Mouse (Mus musculus) hindbrain, postnatal 0 days (tissue): ENCODE data around the gene Foxp1. TPM values are rescaled to one million over a fixed set of nuclear protein-coding genes. Genes with fewer than 3 reads are reported as not detected.

Experiments
- ATAC-seq: fragments of 200-750 bp; cut with Nextera tagmentation; 2 replicates; pipeline ENCODE4 v1.8.0; 2017; ENCODE audit warnings: mild to moderate bottlenecking, moderate TSS enrichment, moderate library complexity
- DNase-seq: peaks from one replicate; pipeline ENCODE4 v3.0.0-alpha.2; 2015; ENCODE audit warnings: low spot score
- H3K27ac ChIP-seq: fragments of 300-500 bp; sonication (generic); 2 replicates; pipeline ENCODE4 v1.5.1; 2014; ENCODE audit warnings: mild to moderate bottlenecking
- H3K27me3 ChIP-seq: fragments of 300-500 bp; sonication (generic); 2 replicates; pipeline ENCODE4 v1.6.1; 2014; ENCODE audit warnings: low read length, mixed read lengths; ENCODE audit not compliant: insufficient read depth
- H3K36me3 ChIP-seq: fragments of 300-500 bp; sonication (generic); 2 replicates; pipeline ENCODE4 v1.6.1; 2014; ENCODE audit warnings: low read length, mixed read lengths; ENCODE audit not compliant: insufficient read depth
- H3K4me1 ChIP-seq: fragments of 300-500 bp; sonication (generic); 2 replicates; pipeline ENCODE4 v1.6.1; 2014; ENCODE audit warnings: antibody characterized with exemption, low read length, mixed read lengths; ENCODE audit not compliant: insufficient read depth
- H3K4me2 ChIP-seq: fragments of 300-500 bp; sonication (generic); 2 replicates; pipeline ENCODE4 v1.6.1; 2014; ENCODE audit warnings: low read depth, mild to moderate bottlenecking, low read length, moderate library complexity, mixed read lengths
- H3K4me3 ChIP-seq: fragments of 300-500 bp; sonication (generic); 2 replicates; pipeline ENCODE4 v1.5.1; 2014; ENCODE audit warnings: low read length
- H3K9ac ChIP-seq: fragments of 300-500 bp; sonication (generic); replicated peaks from 2 replicates; pipeline ENCODE4 v1.6.1; 2014; ENCODE audit warnings: mild to moderate bottlenecking, low read length, moderate library complexity, mixed read lengths
- H3K9me3 ChIP-seq: fragments of 300-500 bp; sonication (generic); 2 replicates; pipeline ENCODE4 v1.6.1; 2016; ENCODE audit warnings: low read length, mixed read lengths
- CTCF ChIP-seq: IDR thresholded peaks from 2 replicates; pipeline ENCODE4 v1.5.1; 2016; ENCODE audit warnings: antibody characterized with exemption, control low read depth, low read depth
- WGBS: fragments of 180-500 bp; shearing (Covaris S2); extraction: QIAGEN DNeasy Blood & Tissue Kit; methylation state at CpG from one replicate; pipeline ENCODE4 v1.1.7; 2014; 5-methylcytosine and 5-hydroxymethylcytosine counted together
- polyA plus RNA-seq: library from polyadenylated mRNA; unstranded; fragments of >200 nt; fragmentation: Nextera tagmentation; extraction: Ambion mirVana; gene quantifications from 2 replicates; pipeline ENCODE4 v1.2.1, GENCODE M21; 2015
- total RNA-seq: library from RNA; depleted of rRNA; stranded (reverse); fragments of >200 nt; gene quantifications from 2 replicates; pipeline ENCODE4 v1.2.3, GENCODE M21; 2014

Foxp1 gene
- total and polyA plus RNA-seq, 2 experiments from 2014 or later: 53.6 to 54.8 TPM

DNA sequence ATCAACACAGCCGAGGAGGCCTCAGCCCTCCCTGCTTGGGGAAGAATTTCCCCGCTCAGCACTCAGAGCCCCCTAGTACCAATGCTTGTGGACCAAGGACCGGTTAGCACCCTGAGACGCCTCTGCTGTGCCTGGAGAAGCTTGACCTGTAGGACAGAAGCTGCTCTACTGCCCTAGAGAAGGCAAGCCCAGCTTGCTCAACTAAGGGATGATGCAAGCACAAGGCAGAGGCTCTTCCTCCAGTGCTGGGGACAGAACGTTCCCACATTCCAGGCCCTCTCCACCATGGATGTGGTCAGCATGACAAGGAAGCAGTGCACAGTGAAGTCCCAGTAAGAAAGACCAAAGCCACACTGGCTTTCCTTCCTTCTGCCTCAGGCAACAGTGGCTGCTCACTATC lies 347.1 kb downstream of the Foxp1 start:
- 79% methylated on average over 5 of the region's 5 CpGs for WGBS
- H3K4me2 ChIP-seq: no peak overlapping the region
- no peaks in the 10 kb centered on the region for H3K9me3 ChIP-seq
- no peak for DNase-seq
- no peak overlapping the region for H3K27ac ChIP-seq
- H3K4me1 ChIP-seq: no peaks in the 10 kb centered on the region
- H3K4me3 ChIP-seq: no peak overlapping the region
- H3K9ac ChIP-seq: no peak overlapping the region
- TF ChIP-seq CTCF: no peak
- H3K36me3 ChIP-seq: no peaks in the 10 kb centered on the region
- no peak for ATAC-seq
- H3K27me3 ChIP-seq: no peaks in the 10 kb centered on the region

DNA sequence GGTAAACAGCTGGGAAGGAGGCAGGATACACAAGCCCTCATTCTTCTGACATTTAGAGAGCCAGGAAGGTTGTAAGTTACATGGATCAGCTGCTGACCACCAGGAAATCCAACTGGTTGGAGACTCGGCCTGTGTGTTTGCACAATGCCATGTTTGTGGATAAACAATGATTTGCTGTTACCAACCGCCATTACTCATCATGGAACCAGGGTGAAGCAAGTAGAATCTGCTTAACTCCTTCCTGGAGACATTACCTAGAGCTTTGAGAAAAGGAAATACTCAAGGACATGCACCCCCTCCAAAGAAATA lies 348.7 kb downstream of the Foxp1 start:
- Histone ChIP-seq H3K4me2 (no peak overlapping the region), H3K27me3 (no peaks in the 10 kb centered on the region), H3K27ac (no peak overlapping the region), H3K36me3 (no peaks in the 10 kb centered on the region), H3K4me1 (no peaks in the 10 kb centered on the region), H3K9ac (no peak overlapping the region), H3K4me3 (no peak overlapping the region), H3K9me3 (no peaks in the 10 kb centered on the region)
- TF ChIP-seq CTCF: no peak
- ATAC-seq (no peak), DNase-seq (no peak)
- 85% methylated on average over 2 of the region's 2 CpGs for WGBS

GRCm38 (mm10) chr6:99173066-99173901 lies 349.2 kb downstream of the Foxp1 start:
- no peak for TF ChIP-seq CTCF
- Histone ChIP-seq H3K36me3 (no peaks in the 10 kb centered on the region), H3K9me3 (no peaks in the 10 kb centered on the region), H3K27ac (no peak overlapping the region), H3K4me1 (no peaks in the 10 kb centered on the region), H3K4me2 (no peak overlapping the region), H3K9ac (no peak overlapping the region), H3K27me3 (no peaks in the 10 kb centered on the region), H3K4me3 (no peak overlapping the region)
- 85% methylated on average over 14 of the region's 14 CpGs for WGBS
- no peak for DNase-seq
- no peak for ATAC-seq

DNA sequence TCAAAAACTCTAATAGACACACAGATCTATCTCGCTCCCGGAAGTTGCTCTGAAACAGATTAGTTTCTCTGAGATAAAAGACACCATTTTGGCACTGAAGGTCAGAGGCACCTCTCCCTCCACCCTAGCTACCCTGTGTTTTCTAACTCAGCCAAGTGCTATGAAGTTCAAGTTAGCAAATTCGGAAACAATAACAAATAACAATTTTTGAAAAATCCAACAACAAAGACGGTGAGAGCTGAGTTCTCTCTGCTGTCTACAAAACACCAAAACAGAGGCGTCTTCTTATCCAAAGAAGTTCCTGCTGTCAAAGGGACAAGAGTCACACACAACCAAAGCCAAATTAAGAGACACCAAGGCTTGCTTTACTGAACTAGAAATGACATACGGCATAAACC lies 349.9 kb downstream of the Foxp1 start:
- Histone ChIP-seq H3K4me2 (no peak overlapping the region), H3K36me3 (no peaks in the 10 kb centered on the region), H3K9me3 (no peaks in the 10 kb centered on the region), H3K27me3 (no peaks in the 10 kb centered on the region), H3K9ac (no peak overlapping the region), H3K4me1 (no peaks in the 10 kb centered on the region), H3K4me3 (no peak overlapping the region), H3K27ac (no peak overlapping the region)
- TF ChIP-seq CTCF: no peak
- DNase-seq (no peak), ATAC-seq (no peak)
- WGBS: 86% methylated on average over 6 of the region's 6 CpGs

DNA sequence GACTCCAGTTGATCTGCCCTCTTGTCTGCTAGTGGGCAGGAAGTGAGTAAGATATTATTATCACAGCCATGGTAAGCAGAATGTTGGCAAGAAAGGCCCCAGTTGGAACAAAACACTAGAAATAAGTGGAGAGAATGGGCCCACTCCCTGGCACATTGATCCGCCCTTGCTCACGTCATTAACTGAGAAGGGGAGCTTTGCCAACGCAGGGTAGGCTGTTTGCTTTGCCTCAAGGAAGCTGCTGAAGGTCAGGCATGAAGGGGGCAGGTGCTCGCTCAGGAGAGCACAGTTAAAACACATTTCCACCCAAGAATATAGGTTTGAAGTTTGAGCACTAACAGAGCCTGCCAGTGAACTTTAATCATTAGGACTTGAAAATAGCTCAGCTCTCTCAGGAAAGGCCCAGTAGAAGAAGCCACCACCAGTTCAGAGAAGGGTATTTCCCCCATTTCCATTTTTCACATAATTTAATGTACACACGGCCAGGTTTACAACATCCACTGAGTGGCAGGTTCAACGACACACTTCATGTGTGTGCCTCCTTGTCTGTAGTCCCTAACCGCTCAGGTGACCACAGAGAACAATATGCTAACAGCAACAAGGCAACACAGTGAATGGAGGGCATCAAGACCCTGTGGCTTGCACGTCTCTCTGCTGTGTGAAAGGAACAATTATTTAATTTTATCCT lies 350.5 kb downstream of the Foxp1 start:
- no peak for TF ChIP-seq CTCF
- no peak overlapping the region for H3K9ac ChIP-seq
- H3K27ac ChIP-seq: no peak overlapping the region
- DNase-seq: no peak
- ATAC-seq: no peak
- H3K4me1 ChIP-seq: no peaks in the 10 kb centered on the region
- WGBS: 82% methylated on average over 8 of the region's 8 CpGs
- H3K36me3 ChIP-seq: no peaks in the 10 kb centered on the region
- H3K9me3 ChIP-seq: no peaks in the 10 kb centered on the region
- H3K4me2 ChIP-seq: no peak overlapping the region
- H3K27me3 ChIP-seq: no peaks in the 10 kb centered on the region
- no peak overlapping the region for H3K4me3 ChIP-seq

DNA sequence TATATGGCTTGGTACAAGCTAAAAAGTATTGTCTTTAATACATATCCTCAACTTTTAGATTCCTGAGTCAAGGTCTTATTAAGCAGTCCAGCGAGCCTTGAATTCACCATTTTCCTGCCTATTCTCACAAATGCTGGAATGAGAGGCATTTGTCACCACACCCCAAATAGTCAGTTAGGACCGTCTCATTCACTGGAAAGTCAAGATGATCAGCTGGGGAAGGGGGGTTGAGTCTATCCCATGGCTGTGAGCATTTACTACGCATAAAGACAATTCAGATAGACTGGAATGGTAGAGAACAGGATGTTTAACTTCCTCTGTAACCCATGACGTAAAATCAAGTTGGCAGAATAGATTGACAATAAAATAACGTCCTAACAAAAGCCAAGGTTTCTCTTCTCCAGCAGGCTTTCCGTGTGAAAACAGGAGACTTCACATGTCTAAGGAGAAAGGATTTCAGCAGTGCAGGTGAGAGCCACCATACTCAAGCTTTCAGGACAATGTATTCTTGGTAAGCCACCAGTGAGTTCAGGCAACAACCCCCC lies 351.2 kb downstream of the Foxp1 start:
- H3K36me3 ChIP-seq: no peaks in the 10 kb centered on the region
- H3K4me3 ChIP-seq: no peak overlapping the region
- no peaks in the 10 kb centered on the region for H3K27me3 ChIP-seq
- no peak for TF ChIP-seq CTCF
- DNase-seq (no peak), ATAC-seq (no peak)
- no peak overlapping the region for H3K27ac ChIP-seq
- no peaks in the 10 kb centered on the region for H3K9me3 ChIP-seq
- H3K9ac ChIP-seq: no peak overlapping the region
- no peaks in the 10 kb centered on the region for H3K4me1 ChIP-seq
- 82% methylated on average over 6 of the region's 6 CpGs for WGBS
- H3K4me2 ChIP-seq: no peak overlapping the region

- Histone ChIP-seq H3K9me3 (no peaks in the 10 kb centered on the region), H3K4me1 (no peaks in the 10 kb centered on the region), H3K36me3 (no peaks in the 10 kb centered on the region), H3K4me3 (no peak overlapping the region), H3K9ac (no peak overlapping the region), H3K27ac (no peak overlapping the region), H3K27me3 (no peaks in the 10 kb centered on the region), H3K4me2 (no peak overlapping the region)
- ATAC-seq: no peak
- DNase-seq: no peak
- no peak for TF ChIP-seq CTCF
- 84% methylated on average over 2 of the region's 2 CpGs for WGBS
Observed at GRCm38 (mm10) chr6:99168727-99169126, 353.8 kb downstream of the Foxp1 start.
